Mouse (Mus musculus) limb, embryonic 10.5 days (tissue): ENCODE results near the gene Pianp. TPM values are rescaled to one million over a fixed set of nuclear protein-coding genes. Genes with fewer than 3 reads are reported as not detected.

Source experiments
- polyA plus RNA-seq: library from polyadenylated mRNA; unstranded; fragments of >200 nt; fragmentation: Nextera tagmentation; extraction: Ambion mirVana; gene quantifications from 2 replicates; pipeline ENCODE4 v1.2.1, GENCODE M21; 2016

Gene Pianp
- polyA plus RNA-seq, 1 experiment from 2014 or later: 1.4 TPM

Other genes starting within 250 kb of the Pianp start
- gene Gm45234, start 240.7 kb upstream of the Pianp start, polyA plus RNA-seq: not detected in 2 replicates
- 12.9 and 14.8 TPM in 2 replicates for gene Atn1, start 240.2 kb upstream of the Pianp start, polyA plus RNA-seq
- 0.69 and 1.5 TPM in 2 replicates for gene Eno2, start 227.0 kb upstream of the Pianp start, polyA plus RNA-seq
- gene Lrrc23, start 217.0 kb upstream of the Pianp start, polyA plus RNA-seq: 0.35 and 0.68 TPM in 2 replicates
- 4.7 and 6.9 TPM in 2 replicates for gene Spsb2, start 188.0 kb upstream of the Pianp start, polyA plus RNA-seq
- gene Tpi1, start 182.4 kb upstream of the Pianp start, polyA plus RNA-seq: 831 and 927 TPM in 2 replicates
- gene Usp5, start 167.2 kb upstream of the Pianp start, polyA plus RNA-seq: 200 and 209 TPM in 2 replicates
- 243 and 250 TPM in 2 replicates for gene Cdca3, start 167.1 kb upstream of the Pianp start, polyA plus RNA-seq
- gene Gnb3, start 156.4 kb upstream of the Pianp start, polyA plus RNA-seq: 0.34 and 0.35 TPM in 2 replicates
- 17.3 and 26.8 TPM in 2 replicates for gene P3h3, start 138.9 kb upstream of the Pianp start, polyA plus RNA-seq
- 0.59 and 1.2 TPM in 2 replicates for gene Gpr162, start 132.7 kb upstream of the Pianp start, polyA plus RNA-seq
- not detected in 2 replicates for gene Cd4, start 108.5 kb upstream of the Pianp start, polyA plus RNA-seq
- gene Lag3, start 85.0 kb upstream of the Pianp start, polyA plus RNA-seq: 0.88 and 1.6 TPM in 2 replicates
- 144 and 208 TPM in 2 replicates for gene Ptms, start 76.6 kb upstream of the Pianp start, polyA plus RNA-seq
- 428 and 433 TPM in 2 replicates for gene Mlf2, start 65.3 kb upstream of the Pianp start, polyA plus RNA-seq
- gene Cops7a, start 31.2 kb upstream of the Pianp start, polyA plus RNA-seq: 141 and 150 TPM in 2 replicates
- gene Zfp384, start 12.5 kb downstream of the Pianp start, polyA plus RNA-seq: 12.8 and 15.2 TPM in 2 replicates
- gene Ing4, start 43.1 kb downstream of the Pianp start, polyA plus RNA-seq: 121 and 145 TPM in 2 replicates
- 10.1 and 13.0 TPM in 2 replicates for gene Acrbp, start 53.0 kb downstream of the Pianp start, polyA plus RNA-seq
- 0.14 and 0.18 TPM in 2 replicates for gene Lpar5, start 71.2 kb downstream of the Pianp start, polyA plus RNA-seq
- 104 and 109 TPM in 2 replicates for gene Chd4, start 99.3 kb downstream of the Pianp start, polyA plus RNA-seq
- gene Nop2, start 135.2 kb downstream of the Pianp start, polyA plus RNA-seq: 94.6 and 119 TPM in 2 replicates
- gene Iffo1, start 148.5 kb downstream of the Pianp start, polyA plus RNA-seq: 10.9 and 15.5 TPM in 2 replicates
- gene Gapdh, start 169.8 kb downstream of the Pianp start, polyA plus RNA-seq: 2,585 and 3,112 TPM in 2 replicates
- gene Ncapd2, start 195.0 kb downstream of the Pianp start, polyA plus RNA-seq: 285 and 288 TPM in 2 replicates
- 213 and 231 TPM in 2 replicates for gene Mrpl51, start 195.1 kb downstream of the Pianp start, polyA plus RNA-seq
- gene Vamp1, start 218.9 kb downstream of the Pianp start, polyA plus RNA-seq: 3.2 and 3.9 TPM in 2 replicates
- gene Tapbpl, start 235.2 kb downstream of the Pianp start, polyA plus RNA-seq: 1.0 and 1.8 TPM in 2 replicates
- 0.84 and 1.6 TPM in 2 replicates for gene Cd27, start 240.3 kb downstream of the Pianp start, polyA plus RNA-seq